Mouse (Mus musculus): ENCODE results near the gene S100a16.

Gene S100a16

DNA sequence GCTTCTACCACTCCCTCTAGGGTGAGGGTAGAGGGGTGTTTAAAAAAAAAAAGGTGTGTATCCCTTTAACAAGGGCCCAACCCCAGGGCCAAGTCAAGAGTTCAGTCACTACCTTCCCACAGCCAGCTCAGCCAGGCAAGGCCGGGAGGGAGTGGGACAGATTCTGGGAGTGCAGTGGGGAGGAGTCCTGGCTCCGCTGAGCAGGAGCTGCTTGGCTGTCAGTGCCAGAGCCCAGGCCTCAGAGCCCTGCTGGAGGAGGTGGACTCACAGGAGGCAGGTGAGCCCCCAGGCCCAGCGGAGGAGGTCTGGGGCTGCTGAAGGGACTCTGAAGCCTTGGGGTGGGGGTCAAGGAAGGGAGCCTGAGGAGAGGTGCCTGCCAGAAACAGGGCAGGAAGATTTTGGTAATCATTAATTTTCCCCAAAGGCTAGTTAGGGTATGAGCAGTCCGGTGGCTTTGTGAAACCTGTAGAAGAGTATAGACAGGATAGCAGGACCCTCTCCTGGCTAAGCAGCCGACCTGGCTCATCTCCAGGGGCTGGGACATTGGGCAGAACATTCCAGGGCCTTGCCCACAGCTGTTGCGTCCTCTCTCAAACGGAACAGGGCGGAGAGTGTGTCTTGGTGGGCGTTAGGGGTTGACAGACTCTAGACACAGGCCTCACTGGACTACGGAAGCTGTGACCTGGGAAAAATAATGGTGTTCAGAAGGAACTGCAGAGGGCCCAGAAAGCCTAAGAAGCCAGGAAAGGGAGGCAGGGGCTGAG, at the start of gene S100a16:
Gene S100a16, plus strand, starts transcription at position 114 of the 764 bp plus-strand sequence.
- TF ChIP-seq GATA4 (IDR thresholded peaks at IDR 0.05; ENCODE audit: insufficient replicate concordance, low read length): no peak

DNA sequence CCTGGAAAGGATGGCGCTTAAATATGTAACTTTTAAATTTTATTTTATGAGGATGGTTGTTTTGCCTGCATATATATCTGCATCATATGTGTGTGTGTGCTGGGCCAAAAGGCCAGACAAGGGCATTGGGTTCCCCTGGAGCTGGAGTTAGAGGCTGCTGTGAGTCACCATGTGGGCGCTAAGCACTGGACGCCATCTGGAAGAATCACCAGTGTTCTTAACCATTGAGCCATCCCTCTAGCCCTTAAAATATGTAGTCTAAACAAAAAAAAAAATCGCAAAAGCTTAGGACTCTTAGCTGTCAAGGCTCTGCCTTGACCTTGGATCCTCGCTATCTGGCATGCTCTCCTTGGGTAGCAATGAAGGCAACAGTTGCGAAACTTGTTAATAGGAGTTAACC, 48.5 kb upstream of the S100a16 start:
- TF ChIP-seq GATA4 (IDR thresholded peaks at IDR 0.05; ENCODE audit: insufficient replicate concordance, low read length): no peak

DNA sequence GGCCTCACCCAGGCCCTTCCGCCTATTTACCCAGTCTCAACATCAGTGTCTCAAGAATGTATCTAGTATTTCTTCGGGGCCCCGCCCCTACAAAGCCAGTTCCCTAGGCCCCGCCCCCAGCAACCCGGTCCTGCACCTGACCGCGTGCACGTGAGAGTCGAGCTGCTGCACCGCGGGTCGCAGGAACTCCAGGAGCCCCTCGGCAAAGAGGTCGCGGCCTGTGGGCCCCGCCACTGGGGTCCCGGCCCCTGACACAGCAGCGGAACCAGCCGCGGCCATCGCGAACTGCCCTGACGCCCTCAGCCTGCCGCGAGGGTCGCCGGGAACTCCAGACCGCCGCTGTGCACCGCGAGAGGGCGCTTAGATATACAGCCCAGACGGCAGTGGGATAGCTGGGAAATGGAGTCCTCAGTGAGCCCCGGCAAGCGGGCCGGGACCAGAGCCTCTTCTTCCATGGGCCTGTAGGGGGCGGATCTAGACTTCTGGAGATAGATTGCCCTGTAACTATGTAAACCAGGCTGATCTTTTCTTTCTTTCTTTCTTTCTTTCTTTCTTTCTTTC, 46.3 kb upstream of the S100a16 start, which contains the start of gene Snapin:
Gene Snapin, minus strand, starts transcription at position 338 of the 561 bp plus-strand sequence.
- TF ChIP-seq GATA4 (IDR thresholded peaks at IDR 0.05; ENCODE audit: insufficient replicate concordance, low read length): no peak; the same call in 1 of the 2 replicates

DNA sequence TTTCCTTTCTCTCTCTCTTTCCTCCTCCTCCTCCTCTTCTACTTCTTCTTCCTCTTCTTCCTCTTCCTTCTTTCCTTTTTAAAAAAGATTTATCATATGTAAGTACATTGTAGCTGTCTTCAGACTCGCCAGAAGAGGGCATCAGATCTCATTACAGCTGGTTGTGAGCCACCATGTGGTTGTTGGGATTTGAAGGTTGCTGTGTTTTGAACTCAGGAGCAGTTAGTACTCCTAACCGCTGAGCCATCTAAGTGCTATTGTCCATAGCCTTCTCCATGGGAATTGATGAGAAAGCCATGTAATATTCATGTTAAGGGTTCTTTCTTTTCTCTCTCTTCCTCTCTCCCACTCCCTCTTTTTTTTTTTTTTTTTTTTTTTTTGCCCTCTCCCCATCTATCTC, 45.7 kb upstream of the S100a16 start:
- TF ChIP-seq GATA4 (IDR thresholded peaks at IDR 0.05; ENCODE audit: insufficient replicate concordance, low read length): no peak

DNA sequence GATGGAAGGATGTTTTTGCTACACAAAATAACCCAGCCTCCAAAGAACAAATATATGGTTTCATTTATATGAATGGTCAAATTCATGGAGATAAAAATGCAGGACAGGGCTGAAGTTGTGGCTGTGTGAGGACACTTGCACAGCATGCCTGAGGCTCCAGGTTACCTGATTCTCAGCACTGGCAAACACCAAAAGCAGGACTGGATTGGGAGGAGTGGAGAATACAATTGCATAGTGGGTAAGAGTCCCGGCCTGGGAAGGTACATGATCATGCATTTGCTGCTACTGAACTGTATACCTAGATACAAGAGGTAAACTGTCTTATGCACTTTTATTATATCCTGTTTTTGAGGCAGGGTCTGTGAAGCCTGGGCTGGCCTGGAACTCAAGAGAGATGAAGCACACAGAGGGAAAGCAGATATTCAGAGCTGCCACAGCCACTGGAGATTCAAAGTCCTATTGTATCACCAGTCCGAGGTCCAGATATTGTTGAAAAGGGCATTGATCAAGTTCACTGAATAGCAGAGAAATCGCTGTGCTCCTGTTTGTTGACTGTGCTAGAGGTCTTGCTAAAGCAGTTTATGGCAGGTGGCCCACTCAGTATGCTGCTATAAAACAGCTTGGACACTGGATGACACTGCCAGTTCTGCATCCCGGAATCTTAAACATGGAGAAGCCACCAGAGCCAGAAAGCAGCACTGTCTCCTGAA, 43.1 kb upstream of the S100a16 start:
- no peak for TF ChIP-seq GATA4 (IDR thresholded peaks at IDR 0.05; ENCODE audit: insufficient replicate concordance, low read length)

DNA sequence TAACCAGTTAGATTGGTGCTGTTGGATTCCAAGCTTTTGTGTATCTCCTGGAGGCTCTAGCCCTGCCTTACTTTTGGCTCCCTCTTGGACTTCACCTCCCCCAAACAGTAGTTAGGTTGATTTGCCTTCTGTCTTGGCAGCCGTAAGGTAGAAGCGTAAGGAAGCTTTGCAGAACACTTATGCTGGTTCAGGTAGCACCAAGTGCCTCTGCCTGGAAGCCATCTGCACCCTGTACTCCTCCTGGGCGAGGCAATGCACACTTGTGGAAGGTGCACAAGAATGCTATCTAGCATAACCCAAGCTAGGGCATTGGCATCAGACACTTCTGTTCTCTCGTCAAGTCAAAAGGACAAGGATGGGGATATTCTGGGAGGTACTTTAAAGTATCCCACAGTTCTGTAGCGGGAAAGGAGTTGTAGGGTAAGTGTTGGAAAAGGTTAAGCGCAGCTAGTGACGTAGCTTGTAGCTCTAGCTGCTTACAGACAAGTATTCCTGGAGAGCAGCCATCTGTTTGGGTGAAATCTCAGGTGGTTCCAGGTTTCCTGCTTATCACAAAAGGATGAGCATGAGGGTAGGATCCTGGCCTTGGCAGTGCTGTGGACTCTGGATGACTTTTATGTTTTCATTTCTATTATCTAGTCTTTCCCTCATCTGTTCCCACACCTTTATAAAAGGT, 41.1 kb upstream of the S100a16 start:
- no peak for TF ChIP-seq GATA4 (IDR thresholded peaks at IDR 0.05; ENCODE audit: insufficient replicate concordance, low read length)

DNA sequence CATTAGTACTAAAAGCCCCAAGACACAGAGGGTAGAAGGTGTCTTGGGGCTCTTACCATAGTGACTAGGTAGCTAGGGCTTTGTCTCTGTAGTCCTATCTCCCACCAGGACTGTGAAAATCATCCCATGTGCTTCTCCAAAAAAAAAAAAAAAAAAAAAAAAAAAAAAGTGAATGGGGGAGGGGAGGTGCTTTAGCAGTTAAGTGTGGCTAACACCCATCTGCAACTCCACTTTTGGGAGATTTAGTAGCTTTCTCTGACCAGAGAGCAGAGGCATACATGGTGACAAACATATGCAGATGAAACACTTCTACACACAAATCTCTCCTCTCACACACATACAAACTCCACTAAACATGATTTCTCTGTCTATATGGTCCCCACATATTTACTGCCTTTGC, 39.5 kb upstream of the S100a16 start:
- no peak for TF ChIP-seq GATA4 (IDR thresholded peaks at IDR 0.05; ENCODE audit: insufficient replicate concordance, low read length)

DNA sequence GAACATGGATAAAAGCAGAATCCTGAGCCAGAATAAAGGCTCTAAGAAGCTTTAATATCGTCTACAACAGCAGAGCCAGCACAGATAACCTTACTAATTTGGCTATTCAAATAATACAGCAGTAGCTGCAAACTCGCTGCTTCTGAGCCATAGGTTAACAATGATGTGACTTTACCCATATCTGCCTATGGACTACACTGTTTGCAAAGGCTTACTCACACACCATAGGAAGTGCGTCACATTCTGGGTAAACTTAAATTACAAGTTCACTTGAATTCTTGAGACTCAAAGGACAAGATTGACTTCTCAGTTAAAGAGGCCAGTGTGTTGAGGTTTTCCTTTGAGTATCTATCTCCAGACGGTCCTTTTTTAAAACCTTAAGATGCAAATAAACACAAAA, 33.6 kb upstream of the S100a16 start:
- no peak for TF ChIP-seq GATA4 (IDR thresholded peaks at IDR 0.05; ENCODE audit: insufficient replicate concordance, low read length)

DNA sequence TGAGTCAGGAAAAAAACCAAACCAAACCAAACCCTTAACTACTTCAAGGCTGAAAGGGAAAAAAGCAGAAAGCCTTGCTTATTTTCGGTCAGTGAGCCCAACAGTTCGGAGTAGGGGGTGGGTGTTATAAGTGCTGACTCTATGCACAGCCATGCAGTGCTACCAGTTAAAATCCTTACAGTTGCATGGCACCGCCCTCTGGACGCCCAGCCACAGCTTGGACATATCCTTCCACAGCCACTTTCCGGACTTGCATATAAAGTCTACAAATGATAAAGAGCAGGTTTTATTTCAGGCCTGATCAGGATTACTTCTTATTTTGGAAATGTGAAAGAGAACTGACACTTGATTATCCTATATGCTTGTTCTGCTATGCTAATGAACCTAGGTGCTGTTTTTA, 31.8 kb upstream of the S100a16 start:
- no peak for TF ChIP-seq GATA4 (IDR thresholded peaks at IDR 0.05; ENCODE audit: insufficient replicate concordance, low read length)

DNA sequence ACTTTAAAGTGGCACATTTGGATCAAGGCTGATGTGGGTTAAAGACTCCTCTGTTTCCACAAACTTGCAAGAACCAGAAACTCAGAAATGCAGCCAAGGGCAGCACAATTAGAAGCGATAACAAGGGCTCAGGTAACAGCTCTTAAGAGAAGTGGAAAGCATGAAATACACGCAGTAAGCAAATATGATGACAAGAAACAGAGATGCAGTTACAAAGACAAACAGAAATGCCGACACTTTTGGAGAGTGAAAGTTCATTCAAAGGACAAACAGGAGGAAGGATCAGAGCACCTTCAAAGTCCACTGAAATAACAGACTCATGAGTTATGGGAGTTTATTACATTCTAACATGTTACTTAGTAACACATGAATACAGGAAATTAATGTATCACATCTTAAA, 30.7 kb upstream of the S100a16 start:
- TF ChIP-seq GATA4 (IDR thresholded peaks at IDR 0.05; ENCODE audit: insufficient replicate concordance, low read length): no peak

DNA sequence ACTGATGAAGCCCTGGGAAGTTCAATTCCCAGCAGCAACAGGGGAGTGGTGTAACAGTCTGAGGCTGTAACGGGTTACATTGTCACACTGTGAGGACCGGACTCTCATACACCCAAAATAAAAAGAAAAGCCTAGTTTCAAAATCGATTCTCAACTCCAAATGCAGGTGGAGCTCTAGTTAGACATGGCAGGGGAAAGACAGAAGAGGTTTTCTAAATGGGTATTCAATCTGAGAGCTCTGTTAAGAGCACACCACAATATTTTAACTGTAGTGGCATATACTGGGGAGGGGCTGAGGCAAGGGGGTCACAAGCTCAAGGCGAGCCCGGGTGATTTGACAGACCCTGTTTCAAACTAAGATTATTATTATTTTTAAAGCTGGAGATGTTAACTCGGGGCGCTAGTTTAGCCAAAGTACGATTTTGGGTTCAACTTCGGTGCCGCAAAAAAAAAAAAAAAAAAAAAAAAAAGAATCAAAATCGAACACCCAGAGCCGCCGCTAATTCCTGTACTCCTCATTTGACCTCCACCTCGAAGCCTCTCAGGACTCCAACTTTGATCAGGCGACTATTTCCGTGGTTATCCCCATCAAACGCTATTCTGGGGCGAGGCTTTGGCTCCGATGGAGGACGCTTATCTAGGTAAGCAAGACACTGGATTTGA, 28.6 kb upstream of the S100a16 start:
- no peak for TF ChIP-seq GATA4 (IDR thresholded peaks at IDR 0.05; ENCODE audit: insufficient replicate concordance, low read length)

DNA sequence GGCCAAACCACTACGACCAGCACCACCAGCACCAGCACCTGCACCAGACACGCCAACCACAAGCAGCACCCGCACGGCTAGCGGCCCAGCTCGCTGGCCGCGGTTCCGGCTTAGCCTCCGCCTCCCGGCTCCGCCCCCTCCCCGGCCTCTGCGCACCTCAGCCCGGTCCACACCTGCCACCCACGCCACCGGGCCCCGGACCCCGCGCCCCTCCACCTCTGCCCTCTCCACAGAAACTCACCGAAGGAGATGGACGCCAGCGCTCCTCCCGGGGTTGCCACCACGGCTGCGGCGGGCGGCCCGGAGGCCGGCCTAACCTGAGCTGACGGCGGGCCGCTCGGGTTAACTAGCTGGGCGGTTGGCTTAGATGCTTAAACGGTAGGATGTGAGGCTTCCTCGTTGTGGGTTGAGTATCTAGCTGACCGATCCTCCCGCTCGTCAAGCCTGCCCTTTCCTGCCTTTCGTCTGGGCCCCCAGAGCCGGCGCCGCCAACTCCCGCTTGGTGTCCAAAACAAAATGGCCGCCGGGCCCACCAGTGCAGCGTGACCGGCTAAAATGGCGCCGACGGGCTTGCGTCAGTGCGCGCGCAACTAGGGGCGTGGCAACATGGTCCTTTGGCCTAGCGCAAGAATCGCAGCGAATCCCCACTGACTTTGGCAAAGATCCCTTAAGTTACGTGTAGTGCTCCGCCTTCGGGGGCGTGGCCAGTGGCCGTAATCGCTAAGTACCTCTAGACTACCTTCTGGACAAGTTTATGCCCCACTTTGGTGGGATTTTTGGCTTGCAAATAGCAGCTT, 27.9 kb upstream of the S100a16 start, which contains the start of gene Chtop:
Gene Chtop, minus strand, starts transcription at position 549 of the 797 bp plus-strand sequence.
- TF ChIP-seq GATA4 (IDR thresholded peaks at IDR 0.05; ENCODE audit: insufficient replicate concordance, low read length): no peak

DNA sequence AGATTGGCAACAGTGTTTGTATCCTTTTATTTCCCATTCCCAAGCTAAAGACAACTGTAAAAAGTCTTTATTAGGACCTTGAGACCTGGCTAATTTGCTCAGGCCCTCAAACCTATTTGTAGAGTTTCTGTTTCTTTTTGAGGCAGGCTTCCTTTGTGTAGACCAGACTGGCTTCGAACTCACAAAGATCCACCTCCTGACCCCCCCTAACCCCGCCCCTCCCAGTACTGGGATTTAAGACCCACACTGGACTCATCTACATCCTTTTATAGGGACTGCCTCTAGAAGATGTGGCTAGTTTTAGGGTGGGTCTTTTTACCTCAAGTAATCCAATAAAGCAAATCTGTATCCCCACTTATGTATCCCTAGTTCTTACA, 27.3 kb upstream of the S100a16 start:
- no peak for TF ChIP-seq GATA4 (IDR thresholded peaks at IDR 0.05; ENCODE audit: insufficient replicate concordance, low read length)

DNA sequence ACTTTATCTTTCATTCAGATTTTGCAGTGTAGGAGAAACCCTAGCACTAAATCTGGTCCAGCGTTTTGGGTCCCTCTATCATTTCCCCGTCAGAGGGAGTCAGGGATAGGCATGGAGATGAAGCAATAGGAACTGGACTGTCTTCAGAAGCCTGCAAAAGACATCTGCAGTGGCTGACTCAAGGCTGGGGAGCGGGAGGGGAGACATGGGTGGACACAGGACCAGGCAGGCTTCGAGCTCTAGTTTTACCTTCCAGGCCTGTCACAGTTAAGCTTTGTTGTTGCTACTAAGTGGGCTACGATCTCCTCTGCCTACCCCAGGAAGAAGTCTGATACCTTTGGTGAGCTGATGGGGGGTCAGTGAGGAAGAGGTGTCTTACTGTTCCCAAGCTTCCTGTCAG, 24.8 kb upstream of the S100a16 start:
- no peak for TF ChIP-seq GATA4 (IDR thresholded peaks at IDR 0.05; ENCODE audit: insufficient replicate concordance, low read length)

All from liver, adult (tissue).